Mouse (Mus musculus) layer of hippocampus, adult 9-10 months (tissue): ENCODE results near the gene 4931406C07Rik.
"Not testable (repeated sequence)": the region's sequence is repeated elsewhere in the genome, so short reads cannot be mapped to it uniquely, and the experiment has no call there.

Experiments
- DNase-seq: peaks from one replicate; pipeline ENCODE4 v3.0.0; 2022; ENCODE audit warnings: low spot score

Gene 4931406C07Rik

DNA sequence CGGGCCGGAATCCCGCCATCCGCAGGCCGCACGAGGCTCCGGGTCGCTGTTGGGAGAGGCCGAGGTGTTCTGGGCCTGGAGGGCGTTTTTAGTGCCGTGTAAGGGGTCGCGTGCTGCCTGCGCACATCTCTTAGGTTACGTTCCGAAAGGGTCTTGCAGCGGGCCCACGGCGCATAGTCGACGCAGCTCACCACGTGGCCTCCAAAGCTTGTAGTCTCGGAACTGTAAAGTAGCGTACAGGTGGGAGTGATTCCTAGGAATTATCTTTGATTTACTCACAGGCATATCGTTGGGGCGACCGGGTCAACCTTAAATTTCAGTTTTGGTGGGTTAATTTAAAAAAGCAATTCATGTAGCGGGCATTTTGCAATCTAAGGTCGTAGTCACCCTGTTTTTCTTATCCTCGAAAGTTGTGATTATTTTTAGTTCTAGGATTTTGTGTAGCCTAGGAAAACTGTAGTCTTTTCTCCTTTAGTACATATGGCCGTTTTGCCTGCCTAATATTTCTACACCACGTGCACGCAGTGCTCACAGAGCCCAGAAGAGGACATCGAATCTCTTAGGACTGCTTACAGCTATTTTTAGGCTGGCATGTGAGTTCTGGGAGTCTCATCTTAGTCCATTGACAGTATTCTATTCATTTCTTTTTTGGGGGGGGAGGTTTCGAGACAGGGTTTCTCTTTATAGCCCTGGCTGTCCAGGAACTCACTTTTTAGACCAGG, at the start of gene 4931406C07Rik:
4931406C07Rik (minus strand) TSS at position 51 of the 722 bp plus-strand sequence.
- no peak for DNase-seq

DNA sequence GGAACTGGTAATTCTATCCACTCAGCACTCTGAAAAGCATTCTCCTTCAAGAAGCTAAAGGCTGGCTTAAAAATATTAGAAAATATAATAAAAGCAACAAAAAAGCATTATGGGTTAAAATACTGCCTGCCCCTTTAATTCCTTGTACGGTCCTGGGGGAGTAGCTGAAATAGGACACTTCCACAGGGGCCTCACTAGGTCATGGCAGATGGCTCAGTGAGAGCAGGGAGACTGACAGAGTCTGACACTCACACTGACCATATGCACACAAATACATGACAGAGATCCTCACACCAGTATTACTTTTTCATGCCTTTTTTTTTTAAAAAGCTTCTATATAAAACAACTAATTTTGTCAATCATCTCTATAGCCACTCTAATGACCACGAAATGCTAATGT, 43.7 kb upstream of the 4931406C07Rik start:
- DNase-seq = no peak

DNA sequence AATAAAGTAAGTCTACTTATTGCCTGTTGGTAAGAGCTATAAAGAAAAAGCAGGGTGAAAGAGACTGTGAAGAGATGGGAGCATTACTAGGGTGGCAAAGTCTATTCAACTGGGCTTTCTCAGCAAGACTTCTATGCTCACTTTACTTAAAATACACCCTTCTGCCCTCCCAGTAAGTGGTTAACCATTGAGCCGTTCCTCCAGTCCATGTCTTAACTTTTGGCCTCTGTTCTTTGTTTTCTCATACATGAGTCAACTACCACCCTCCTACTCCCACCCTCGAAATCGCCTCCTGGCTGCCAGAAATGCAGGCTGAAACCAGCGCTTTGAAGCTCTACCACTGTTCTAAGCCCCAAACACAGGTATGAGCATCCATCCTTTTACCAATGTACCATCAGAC, 31.5 kb upstream of the 4931406C07Rik start:
- no peak for DNase-seq

DNA sequence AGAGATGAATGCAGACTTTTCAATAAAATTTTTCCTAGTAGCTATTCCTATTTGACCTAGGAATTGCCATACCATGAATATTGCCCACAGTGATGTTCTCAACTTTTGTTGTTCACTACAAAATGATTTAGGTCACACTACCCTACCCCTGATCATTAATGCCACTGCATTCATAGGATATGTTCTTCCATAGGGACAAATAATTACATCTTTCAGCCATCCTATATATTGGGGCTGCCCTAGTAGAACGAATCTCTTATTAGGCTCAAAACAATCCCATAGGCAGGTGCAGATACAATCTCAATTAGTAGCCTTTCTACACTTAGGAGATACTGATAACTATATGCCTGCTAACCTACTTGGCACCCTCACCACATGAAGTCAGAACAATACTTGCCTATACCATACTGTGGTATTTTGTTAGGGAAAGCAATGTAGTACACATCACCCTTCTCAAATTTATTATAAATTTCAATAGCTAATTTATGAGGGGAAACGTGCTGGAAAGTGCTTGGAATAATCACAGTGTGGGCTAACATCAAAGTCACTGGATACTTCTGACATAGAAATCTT, 12.0 kb upstream of the 4931406C07Rik start:
- no peak for DNase-seq

DNA sequence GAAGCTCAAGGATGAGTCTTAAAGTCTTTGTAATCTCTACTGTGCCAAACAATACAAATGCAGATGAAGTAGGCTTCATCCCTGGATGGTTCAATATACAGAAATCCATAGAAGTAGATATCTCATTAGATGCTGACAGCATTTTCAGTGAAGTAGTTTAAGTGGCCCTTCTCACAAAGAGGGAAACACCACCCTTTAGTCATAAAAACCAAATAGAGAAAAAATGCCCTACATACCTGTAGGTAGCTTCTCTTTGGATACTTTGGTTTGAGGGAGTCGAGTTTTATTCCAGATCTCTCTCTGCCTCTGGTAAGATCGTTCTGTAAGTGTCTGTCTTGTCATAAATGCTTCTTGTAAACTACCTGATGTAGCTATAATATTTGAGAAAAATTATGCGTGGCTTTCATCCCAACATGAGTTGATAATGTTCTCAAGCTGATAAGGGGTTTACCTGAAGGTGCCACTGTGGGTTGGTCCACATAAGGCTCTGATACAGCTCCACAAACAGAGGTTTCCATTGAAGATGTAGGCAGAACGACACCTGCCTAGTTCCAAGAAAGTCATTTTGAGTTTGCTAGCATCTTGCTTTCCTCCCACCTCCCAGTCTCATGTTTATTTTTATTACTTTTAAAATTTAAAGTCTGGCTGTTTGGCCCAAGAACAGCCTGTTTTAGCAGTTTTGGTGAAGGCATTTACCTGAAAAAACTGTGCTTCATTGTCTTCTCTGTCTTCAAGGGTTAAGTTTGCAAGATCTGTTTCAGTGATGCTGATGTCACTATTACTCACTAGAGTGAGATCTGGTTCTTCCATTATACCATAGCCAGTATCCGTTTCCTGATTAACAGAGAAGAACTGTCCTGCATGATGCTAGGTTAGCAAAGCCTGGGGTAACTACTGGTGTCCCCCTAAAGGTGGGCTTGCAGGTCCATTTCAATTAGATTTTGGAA, 11.2 kb upstream of the 4931406C07Rik start:
- no peak for DNase-seq

DNA sequence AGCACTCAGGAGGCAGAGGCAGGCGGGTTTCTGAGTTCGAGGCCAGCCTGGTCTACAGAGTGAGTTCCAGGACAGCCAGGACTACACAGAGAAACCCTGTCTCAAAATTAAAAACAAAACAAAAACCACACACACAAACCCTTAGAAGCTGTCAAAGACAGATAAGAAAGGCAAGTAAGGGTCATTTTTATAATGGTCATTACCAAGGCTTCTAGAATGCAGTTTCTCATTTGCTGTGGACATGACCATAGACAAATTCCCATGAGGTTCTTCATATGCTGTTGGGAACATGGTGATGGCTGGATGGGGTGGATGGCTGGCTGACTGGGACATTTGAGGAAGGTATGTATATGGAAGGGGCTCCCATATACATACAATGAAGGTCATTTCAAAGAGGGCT, 10.0 kb upstream of the 4931406C07Rik start:
- not testable (repeated sequence) for DNase-seq

DNA sequence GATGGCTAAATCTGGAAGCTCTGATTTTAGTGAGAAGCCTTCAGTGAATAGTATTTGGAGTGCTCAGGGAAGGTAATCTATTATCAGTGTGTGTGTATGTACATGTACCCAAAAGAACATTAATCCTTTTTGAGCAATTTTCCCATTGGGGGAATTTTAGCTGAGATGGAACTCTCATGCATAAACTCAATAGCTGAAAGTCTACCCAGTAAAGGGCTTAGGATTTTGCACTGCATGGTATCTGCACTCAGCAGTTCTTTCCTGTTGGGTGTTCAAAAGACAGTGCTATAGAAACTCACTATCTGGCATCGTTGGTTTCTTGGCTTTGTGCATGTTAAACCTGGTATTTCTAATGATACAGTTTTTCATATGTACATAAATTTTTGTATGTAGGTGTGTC, 8.4 kb upstream of the 4931406C07Rik start:
- DNase-seq = no peak

DNA sequence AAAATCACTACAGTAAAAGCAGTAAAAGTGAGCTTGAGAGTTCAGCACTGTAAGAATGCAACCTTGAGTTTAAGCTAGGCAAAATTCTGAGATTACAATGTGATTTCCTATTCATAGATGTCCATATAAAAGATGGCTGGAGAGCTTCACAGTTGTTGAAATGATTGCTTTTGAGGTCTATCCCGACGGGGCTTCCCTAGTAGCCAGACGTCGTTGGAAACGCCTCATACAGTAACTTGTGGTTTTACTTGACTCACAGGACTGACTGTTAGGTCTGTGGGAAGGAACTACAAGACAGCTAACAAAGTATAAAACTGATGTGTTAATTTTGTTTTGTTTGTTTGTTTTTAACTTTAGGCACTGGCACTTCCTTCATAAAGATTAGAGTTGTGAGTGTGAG, 7.4 kb upstream of the 4931406C07Rik start:
- no peak for DNase-seq

DNA sequence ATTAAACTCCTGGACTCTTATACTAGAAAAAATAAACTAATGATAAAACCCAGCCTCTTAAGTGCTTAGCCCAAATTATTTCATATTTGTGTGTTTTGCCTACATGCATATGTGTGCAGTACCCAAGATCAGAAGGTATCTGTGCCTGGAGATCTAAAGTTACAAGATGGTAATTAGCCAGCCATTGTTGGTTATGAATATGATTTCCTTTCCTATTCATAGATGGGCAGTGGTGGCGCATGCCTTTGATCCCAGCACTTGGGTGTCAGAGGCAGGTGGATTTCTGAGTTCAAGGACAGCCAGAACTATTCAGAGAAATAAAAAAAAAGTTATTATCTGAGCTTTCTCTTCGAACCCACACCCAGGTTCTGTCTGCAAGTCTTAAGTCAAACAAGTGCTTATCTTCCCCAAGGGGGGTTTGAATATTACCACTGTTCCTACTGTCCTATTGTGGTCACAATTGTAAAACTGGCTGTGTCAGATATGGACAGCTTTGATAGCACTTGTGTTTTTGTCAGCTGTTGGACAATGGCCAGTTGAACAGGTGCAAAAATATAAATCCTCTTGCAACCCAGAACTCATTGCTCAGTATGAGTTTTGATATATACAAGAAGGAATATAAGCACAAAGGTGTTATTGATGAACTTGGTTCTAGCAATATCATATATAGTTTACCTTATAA, 5.9 kb upstream of the 4931406C07Rik start:
- DNase-seq = no peak

DNA sequence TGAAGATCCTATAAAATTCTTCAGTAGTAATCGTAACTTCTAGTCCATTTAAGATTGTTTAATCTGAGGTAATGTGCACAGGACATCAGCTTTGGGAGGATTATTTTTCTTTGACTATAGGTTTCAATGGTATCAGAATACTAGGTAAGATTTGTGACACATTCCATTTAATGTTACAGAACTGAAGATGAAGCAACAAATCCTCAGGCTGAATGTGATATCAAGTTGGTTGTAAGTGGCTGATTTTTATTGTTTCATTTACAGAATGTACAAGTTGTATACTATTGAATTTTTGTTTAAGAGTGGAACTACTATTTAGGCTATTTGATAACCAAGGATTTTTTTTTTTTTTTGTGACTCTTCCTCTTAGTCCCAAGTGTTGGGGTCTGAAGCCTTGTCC, 3.9 kb upstream of the 4931406C07Rik start:
- DNase-seq = no peak

DNA sequence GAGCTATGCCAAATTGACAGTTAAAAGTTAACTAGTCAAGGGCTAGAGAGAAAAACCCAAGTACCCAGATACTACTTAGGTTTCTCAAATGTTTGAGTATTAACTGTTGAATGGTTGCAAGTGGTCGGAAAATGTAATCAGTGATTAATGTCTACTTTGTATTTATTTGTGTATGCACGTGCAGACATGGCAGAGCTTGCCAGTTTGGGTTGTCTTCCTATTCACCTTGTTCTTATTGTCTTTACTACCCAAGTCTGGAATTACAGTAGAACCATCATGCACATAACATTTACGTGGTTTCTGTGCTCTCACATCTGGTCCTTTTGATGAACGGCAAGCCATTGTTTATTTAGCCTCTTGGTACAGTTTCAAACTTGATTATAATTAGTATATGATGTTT, 3.2 kb upstream of the 4931406C07Rik start:
- DNase-seq = no peak

DNA sequence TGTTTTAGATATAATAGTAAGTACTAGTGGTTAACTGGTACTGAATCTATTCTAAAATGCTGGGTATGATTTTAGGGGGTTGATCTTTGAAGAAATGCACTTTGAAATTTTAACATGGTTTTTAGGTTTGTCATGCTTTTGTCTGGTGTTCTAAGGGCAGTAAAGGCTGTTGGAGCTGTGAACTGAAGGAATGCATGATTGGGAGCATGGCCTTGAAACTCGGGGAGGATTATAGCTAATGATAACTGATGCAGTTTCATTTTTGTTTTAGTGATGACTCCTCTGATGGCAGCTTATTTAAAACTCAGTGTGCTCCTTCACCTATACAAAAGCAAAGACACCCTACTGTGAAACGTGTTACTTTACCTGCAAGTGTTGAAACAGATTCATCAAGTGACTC, 2.0 kb upstream of the 4931406C07Rik start:
- no peak for DNase-seq

DNA sequence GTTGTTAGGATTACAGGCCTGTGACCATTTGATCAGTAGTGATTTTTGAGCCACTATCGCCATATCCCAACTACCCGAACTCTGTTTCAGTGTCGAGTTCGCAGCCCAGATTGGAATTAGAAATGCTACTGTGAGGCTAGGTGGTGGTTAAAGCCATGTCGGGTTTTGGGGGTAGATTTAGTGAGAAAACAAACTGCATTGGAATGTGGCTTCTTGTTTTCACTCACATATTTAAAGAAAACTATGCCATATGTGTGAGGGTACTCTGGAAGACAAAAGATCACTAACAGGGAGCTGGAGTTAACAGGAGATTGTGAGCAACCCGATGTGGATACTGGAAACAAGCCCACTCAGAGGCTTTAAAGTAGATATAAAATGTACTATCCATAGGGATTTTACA, 1.0 kb upstream of the 4931406C07Rik start:
- no peak for DNase-seq

DNA sequence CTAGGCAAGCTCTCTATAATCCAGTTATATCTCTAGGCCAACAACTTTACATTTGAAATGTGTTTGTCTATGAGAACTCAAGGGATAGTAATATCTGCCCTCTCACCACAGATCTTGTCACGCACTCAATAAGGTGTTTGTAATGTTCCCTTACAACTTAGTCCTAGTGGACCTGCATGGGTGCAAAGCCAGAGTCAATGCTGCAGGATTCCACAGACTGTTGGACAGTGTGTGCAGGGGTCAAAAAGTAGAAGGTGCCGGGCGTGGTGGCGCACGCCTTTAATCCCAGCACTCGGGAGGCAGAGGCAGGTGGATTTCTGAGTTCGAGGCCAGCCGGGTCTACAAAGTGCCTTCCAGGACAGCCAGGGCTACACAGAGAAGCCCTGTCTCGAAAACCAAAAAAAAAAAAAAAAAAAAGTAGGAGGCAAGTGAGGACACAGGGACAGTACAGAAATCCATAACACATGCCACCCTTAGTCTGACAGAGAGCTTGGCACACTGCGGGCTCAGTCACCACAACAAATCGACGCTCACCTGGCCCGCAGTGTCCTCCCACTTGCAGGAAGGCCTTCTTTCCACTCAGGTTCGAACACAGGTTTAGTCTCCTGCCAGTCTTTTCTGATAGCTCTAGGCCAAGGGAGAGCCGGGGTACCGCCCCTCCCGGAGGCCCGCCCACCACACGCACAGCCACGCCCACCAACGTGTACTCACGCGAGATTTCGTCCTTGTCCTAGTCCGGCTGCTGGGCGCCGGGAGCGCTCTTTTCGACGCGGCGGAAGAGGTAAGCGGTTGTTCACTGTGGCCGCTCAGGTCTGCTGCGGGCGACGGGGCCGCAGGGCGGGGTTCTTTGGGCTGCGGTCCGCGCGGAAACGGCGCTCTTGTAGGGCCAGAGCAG, 498 bp downstream of the 4931406C07Rik start, which contains the start of gene Taf1d:
Taf1d (plus strand) TSS at position 712 of the 895 bp plus-strand sequence.
- DNase-seq = peak; percentile 90

DNA sequence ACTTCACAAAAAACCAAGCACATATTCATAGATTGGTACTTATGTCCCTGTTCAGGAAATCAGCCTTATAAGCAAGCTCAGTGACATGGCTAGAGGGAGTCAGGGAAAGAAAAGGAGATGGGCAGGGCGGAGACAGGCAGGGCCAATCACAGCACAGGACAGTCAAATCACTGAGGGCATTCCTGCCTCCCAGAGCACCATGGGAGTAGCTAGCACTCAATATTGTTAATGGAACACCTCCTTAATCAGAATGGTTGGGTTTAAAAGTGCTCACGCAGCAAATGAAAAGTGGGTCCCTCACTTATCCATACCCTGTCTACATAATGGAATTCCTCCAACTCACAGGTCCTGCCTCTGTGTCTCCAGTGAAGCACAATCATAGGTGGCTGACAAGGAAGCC, 3.4 kb downstream of the 4931406C07Rik start:
- DNase-seq = no peak

DNA sequence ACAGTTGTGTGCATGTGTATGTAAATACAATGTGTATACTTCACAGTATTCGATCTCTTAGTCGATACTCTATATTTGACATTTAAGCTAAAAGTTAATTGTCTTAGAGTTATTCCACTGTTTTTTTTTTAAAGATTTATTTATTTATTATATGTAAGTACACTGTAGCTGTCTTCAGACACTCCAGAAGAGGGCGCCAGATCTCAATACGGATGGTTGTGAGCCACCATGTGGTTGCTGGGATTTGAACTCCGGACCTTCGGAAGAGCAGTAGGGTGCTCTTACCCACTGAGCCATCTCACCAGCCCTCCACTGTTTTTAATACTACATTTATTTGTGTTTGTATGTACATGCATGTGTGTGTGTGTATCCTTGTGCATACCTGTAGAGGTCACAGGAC, 4.2 kb downstream of the 4931406C07Rik start:
- DNase-seq = not testable (repeated sequence)

DNA sequence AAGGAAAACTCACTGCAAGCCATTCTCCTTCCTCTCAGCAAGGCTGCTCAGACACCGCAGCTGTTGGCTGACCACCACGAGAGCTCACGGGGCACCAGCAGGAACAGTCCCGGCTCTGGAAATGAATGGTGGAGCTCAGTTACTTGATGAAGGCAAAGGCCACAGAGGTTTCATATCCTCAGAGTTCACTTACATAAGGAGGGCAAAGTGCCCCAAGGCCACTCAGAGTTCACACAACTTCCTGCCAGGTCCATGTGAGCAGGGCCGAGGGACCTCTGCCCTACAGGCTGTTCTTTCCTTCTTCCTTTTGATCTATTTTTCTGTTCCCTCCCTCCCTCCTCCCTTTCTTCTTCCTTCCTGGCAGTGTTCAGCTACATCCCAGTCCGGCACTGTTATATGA, 4.8 kb downstream of the 4931406C07Rik start:
- DNase-seq = no peak

DNA sequence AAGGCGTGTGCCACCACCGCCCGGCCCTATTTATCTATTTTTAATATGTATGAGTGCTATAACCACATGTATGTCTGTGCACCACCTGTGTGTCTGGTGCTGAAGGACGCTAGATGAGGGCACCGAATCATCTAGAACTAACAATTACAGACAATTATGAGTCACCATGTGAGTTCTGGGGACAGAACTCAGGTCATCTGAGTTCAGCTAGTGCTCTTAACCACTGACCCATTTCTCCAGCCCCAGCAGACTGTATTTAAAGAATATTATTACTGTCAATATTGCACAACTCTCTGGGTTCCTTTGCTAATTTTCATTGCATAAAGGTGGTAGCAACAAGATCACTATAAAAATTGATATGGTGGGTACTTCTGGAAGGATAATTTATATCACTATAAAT, 6.2 kb downstream of the 4931406C07Rik start:
- no peak for DNase-seq

DNA sequence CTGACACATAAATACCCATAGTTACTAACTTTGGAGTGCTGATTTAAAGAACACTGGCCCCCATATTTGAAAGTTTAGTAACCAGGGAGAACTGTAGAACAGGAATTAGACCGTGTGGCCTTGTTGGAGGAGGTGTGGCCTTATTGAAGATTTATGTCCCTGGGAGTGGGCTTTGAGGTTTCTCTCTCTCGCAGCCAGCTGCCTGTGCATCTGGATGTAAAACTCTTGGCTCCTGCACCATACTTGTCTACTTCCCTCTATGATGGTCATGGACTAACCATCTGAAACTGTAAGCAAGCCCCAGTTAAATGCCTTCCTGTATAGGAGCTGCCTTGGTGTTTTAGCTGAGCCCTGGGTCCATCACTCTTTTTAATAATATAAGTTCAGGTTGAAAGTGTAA, 7.8 kb downstream of the 4931406C07Rik start:
- DNase-seq = no peak

DNA sequence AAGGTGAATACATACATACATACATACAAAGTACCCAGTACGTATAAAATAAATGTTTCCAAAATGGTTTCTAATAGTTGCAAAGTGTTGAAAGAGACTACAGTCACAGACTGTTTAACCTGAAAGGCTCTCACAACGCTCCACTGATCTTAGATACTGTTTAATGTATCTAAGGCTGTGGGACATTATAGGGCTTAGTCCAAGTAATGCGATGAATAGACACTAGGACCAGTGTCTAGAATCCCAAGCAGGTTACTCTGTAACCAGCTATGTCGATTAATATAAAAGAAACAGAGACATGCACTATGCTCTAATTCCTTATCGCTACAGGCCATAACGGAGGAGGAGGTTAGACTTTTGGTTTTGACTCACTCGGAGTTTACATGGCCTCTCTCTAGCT, 9.1 kb downstream of the 4931406C07Rik start:
- DNase-seq = no peak

DNA sequence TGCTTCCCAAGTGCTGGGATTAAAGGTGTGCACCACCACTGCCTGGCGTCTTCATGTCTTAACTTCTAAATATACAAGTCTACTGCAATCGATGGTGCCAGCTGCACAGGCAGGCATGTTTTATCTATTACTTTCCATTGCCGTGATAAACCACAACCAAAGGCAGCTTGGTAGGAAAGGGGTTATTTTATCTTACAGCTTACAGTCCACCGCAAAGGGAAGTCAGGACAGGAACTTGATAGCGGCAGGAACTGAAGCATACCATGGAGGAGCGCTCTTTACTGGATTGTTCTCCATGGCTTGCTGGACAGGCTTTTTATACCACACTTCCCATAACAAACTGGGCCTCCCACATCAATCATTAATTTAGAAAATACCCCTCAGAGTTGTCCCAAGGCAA, 17.0 kb downstream of the 4931406C07Rik start:
- no peak for DNase-seq
